Mouse (Mus musculus) spleen, adult 2 months (tissue): ENCODE results near the gene P2rx3.

Experiments used
- CTCF ChIP-seq: fragments of 200-500 bp; IDR thresholded peaks from 2 replicates; pipeline ENCODE4 v1.5.1; 2011; ENCODE audit warnings: mild to moderate bottlenecking, inconsistent platforms; ENCODE audit not compliant: insufficient read depth, insufficient read length, insufficient replicate concordance; ENCODE audit errors: extremely low read depth
- POLR2A ChIP-seq: fragments of 200-500 bp; IDR thresholded peaks from 2 replicates; pipeline ENCODE4 v1.6.1; 2011; ENCODE audit warnings: low read depth, low read length, inconsistent platforms

GRCm38 (mm10) chr2:85004341-85004740 lies 32.9 kb downstream of the P2rx3 start:
- TF ChIP-seq CTCF (no peak), POLR2A (no peak)
